Mouse (Mus musculus) heart, adult 8-10 months (tissue): Measurements from ENCODE around the gene Sox14. TPM values are rescaled to one million over a fixed set of nuclear protein-coding genes. Genes with fewer than 3 reads are reported as not detected.

ENCODE experiments used
- DNase-seq: peaks from one replicate; pipeline ENCODE4 v3.0.0; 2022; ENCODE audit warnings: low spot score
- total RNA-seq, 4 experiments: library from RNA; stranded (reverse); gene quantifications; 2 replicates each; pipeline ENCODE4 v1.2.4; 2022

Sox14 gene
- total RNA-seq, 4 experiments from 2014 or later = not detected

DNA sequence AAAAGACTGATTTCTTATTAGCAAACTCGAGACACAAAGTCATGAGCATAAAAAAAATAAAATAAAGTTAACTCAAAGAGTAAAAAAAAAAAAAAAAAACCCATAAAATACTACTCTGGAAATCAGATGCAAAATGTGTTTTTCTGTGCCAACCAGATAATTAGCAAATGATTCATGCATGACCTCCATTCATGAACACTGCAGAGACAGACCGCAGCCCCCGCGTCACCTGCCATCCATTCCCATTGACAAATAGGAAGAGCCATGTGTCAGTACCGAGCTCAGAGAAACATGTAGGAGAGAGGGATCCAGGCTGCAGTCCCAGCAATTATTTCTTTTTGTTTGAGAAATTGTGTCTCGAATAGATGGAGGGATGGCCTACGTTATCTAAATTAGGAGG is 25.6 kb downstream of the Sox14 start:
- no peak for DNase-seq

DNA sequence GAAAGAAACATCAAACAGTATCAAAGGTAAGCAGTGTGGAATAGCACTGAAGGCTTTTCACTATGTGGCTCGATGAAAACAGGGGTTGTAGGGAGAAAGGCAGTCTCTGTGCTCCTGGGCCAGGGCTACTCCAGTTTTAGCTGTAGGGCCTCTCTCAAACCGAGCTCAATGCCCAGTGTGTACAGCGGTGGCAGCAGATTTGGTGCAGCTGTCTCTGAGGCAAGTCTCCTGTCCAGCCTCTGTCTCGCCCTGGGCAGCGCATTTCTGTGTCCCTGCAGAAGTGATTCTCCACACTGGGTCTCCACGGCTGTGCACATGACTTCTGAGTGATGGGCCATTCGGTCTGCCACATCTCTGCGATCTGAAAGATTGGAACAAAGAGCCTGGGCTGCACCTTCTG is 27.6 kb downstream of the Sox14 start:
- DNase-seq = no peak

DNA sequence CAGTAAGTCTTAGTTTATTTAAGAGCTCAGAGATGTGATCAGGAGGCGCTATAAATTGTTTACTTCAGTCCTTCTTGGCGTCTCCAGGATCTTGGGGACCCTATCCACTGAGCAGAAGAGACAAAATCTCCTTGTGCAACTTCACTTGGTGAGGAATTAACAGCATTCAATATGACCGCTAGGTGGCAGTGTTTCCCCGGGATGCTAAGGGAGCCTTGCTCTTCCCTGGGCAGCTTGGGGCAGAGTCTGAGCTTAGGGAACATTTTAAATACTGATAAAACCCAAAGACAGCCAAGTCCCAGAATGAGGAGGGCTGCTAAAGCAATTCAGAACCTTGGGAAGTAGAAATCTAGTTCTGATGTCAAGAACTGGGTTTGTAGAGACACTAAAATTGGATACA is 29.1 kb downstream of the Sox14 start:
- DNase-seq = peak; percentile 23

DNA sequence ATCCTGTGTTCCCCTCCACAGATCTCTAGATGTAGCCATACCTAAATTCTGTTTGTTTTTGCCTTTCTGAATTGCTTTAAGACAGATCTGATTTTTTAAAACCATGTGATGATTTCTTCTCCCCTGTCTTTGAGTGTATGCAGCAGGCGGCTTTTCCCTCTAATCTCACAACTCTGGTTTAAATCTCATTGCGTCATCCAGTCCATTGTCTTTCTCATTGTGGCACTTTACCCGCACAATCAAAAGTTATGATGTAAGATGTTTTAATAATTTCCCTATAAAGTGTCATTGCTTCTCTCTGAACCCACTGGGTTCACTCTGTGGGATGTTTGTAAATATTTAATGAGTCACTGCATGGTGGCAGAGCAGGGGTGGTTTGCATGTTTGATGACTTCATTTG is 36.6 kb downstream of the Sox14 start:
- no peak for DNase-seq

DNA sequence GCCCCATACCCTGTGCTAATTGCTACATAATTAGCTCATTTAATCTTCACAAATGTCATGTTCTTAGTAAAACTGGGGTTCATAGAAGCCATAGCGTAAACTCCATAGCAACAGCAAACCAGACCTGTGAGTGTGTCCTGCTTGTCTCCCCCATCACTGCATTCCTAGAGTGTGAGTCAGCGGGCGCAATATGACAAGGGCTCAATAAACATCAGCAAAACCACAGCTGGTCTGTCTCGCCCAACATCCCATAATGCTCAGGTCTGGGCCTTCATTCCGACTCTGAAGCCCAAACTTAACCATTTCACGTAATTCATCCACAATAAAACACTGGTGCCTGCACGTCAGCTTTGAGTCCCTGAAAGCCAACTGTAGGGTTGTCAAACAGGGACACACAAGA is 37.1 kb downstream of the Sox14 start:
- no peak for DNase-seq

DNA sequence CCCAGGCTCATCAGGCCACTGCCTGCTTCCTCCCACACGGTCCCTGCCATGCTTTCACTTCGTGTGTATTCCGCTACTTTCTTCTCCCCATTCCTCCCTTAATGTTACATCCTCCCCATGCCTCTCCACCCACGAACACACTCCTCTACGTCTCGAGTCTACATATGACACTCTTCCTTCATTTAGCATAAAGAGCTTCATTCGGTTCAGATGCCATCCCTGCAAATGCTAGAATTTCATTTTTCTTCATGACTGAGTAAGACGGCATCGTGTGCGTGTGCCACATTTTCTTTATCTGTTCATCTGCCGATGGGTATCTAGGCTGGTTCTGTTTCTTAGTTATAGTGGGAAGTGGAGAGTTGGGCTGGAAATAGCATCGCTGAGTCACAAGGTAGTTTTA is 39.3 kb downstream of the Sox14 start:
- no peak for DNase-seq

DNA sequence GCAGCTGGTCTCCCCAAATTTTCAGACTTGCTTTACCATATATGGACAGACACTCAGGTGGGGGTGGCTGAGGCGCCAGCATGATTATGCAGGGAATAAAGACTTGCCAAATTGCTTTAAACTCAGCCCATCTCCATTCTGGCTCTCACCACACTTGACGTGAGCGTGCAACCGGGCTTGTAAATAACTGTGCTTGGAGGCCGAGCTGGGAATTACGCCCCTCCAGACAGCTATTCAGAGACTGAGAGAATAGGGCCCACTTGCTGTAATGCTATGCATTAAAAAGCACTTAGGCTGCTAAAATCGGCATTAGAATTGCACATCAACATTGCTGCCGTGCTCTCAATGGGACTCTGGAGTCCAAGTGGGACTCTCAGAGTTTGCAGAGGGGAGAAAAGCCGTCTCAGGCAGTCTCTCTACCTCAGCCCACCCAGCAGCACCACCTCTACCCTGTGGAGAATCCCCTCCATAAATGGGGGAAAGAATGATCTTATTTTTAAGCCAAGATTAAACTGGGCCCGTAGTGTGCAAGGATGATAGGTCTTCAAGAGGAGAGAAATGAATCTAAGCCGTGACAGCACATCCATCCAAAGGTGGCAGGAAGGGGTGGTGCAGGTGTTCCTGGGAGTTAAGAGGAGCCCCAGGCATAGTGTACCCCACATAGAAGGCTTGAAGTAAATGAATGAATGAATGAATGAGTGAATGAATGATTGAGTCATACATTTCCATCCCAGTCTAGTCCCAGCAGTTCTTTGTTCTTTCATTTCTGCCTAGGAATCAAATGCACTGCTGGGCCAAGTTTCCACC is 40.1 kb downstream of the Sox14 start:
- no peak for DNase-seq

Other genes with a start within 250 kb of the Sox14 start
- gene Dzip1l, start 246.7 kb downstream of the Sox14 start, total RNA-seq = 1 to 10 TPM; 3.1 to 5.1 (median 4.0) TPM
- not detected for gene Cldn18, start 158.9 kb downstream of the Sox14 start, total RNA-seq